Mouse (Mus musculus) embryonic facial prominence, embryonic 10.5 days (tissue): Measurements from ENCODE around the gene Polr2h. TPM values are rescaled to one million over a fixed set of nuclear protein-coding genes. Genes with fewer than 3 reads are reported as not detected.
A peak's percentile ranks its signal among the peaks of the same experiment; 100 is the strongest.

Experiments
- DNase-seq: peaks from one replicate; pipeline ENCODE4 v3.0.0-alpha.2; 2017; ENCODE audit warnings: low spot score
- H3K27ac ChIP-seq: fragments of 300-500 bp; sonication (generic); replicated peaks from 2 replicates; pipeline ENCODE4 v1.5.1; 2016; ENCODE audit warnings: mild to moderate bottlenecking
- H3K27me3 ChIP-seq: fragments of 300-500 bp; sonication (generic); replicated peaks from 2 replicates; pipeline ENCODE4 v1.6.1; 2016; ENCODE audit warnings: low read depth, mild to moderate bottlenecking; ENCODE audit not compliant: poor library complexity, severe bottlenecking
- H3K36me3 ChIP-seq: fragments of 300-500 bp; sonication (generic); replicated peaks from 2 replicates; pipeline ENCODE4 v1.6.1; 2016; ENCODE audit warnings: mild to moderate bottlenecking, moderate library complexity
- H3K4me1 ChIP-seq: fragments of 300-500 bp; sonication (generic); 2 replicates; pipeline ENCODE4 v1.6.1; 2016
- H3K4me3 ChIP-seq: fragments of 300-500 bp; sonication (generic); 2 replicates; pipeline ENCODE4 v1.5.1; 2016; ENCODE audit warnings: mild to moderate bottlenecking, moderate library complexity
- H3K9me3 ChIP-seq: fragments of 300-500 bp; sonication (generic); 2 replicates; pipeline ENCODE4 v1.6.1; 2016; ENCODE audit warnings: mild to moderate bottlenecking
- WGBS: fragments of 180-500 bp; shearing (Covaris S2); methylation state at CpG from one replicate; pipeline ENCODE4 v1.1.7; 2016; 5-methylcytosine and 5-hydroxymethylcytosine counted together
- polyA plus RNA-seq: library from polyadenylated mRNA; unstranded; fragments of >200 nt; fragmentation: Nextera tagmentation; extraction: Ambion mirVana; gene quantifications from 2 replicates; pipeline ENCODE4 v1.2.1, GENCODE M21; 2016

The Polr2h gene
- polyA plus RNA-seq, 1 experiment from 2014 or later, result 153 TPM

- Histone ChIP-seq H3K36me3 (no peaks in the 10 kb centered on the region), H3K4me3 (no peak overlapping the region), H3K4me1 (no peaks in the 10 kb centered on the region), H3K9me3 (no peaks in the 10 kb centered on the region), H3K27me3 (no peaks in the 10 kb centered on the region), H3K27ac (no peak overlapping the region)
- DNase-seq, result peak; percentile 49
- 12% methylated on average over 3 of the region's 3 CpGs for WGBS
Observed at GRCm38 (mm10) chr16:20761681-20762080, 44.2 kb downstream of the Polr2h start.

- H3K4me3 ChIP-seq, result no peak overlapping the region
Observed at GRCm38 (mm10) chr16:20765244-20765643, 47.8 kb downstream of the Polr2h start.

More at GRCm38 (mm10) chr16:20765244-20765643, 47.8 kb downstream of the Polr2h start:
- no peaks in the 10 kb centered on the region for H3K4me1 ChIP-seq
- peak; percentile 66 for DNase-seq
- no peak overlapping the region for H3K27ac ChIP-seq
- H3K27me3 ChIP-seq, result no peaks in the 10 kb centered on the region
- no peaks in the 10 kb centered on the region for H3K9me3 ChIP-seq
- WGBS, result 46% methylated on average over 9 of the region's 9 CpGs
- no peaks in the 10 kb centered on the region for H3K36me3 ChIP-seq

Other genes starting within 250 kb of the Polr2h start
- gene Eif2b5, start 218.8 kb upstream of the Polr2h start, polyA plus RNA-seq, result 157 and 169 TPM in 2 replicates
- 33.0 and 35.1 TPM in 2 replicates for gene Dvl3, start 200.7 kb upstream of the Polr2h start, polyA plus RNA-seq
- gene Ap2m1, start 182.2 kb upstream of the Polr2h start, polyA plus RNA-seq, result 604 and 650 TPM in 2 replicates
- gene Abcf3, start 169.1 kb upstream of the Polr2h start, polyA plus RNA-seq, result 57.2 and 59.6 TPM in 2 replicates
- 2.0 and 3.0 TPM in 2 replicates for gene Vwa5b2, start 128.2 kb upstream of the Polr2h start, polyA plus RNA-seq
- gene Eef1akmt4, start 106.1 kb upstream of the Polr2h start, polyA plus RNA-seq, result 45.0 and 45.8 TPM in 2 replicates
- 0.49 TPM in 1 of 2 replicates, not detected in the other for gene Gm49333, start 106.1 kb upstream of the Polr2h start, polyA plus RNA-seq
- gene Alg3, start 105.9 kb upstream of the Polr2h start, polyA plus RNA-seq, result 53.9 and 59.2 TPM in 2 replicates
- gene Camk2n2, start 96.4 kb upstream of the Polr2h start, polyA plus RNA-seq, result 1.4 TPM in 2 replicates
- 3.3 and 4.1 TPM in 2 replicates for gene Ece2, start 87.8 kb upstream of the Polr2h start, polyA plus RNA-seq
- 520 and 530 TPM in 2 replicates for gene Psmd2, start 66.0 kb upstream of the Polr2h start, polyA plus RNA-seq
- gene Eif4g1, start 49.4 kb upstream of the Polr2h start, polyA plus RNA-seq, result 251 and 260 TPM in 2 replicates
- 2.9 and 4.8 TPM in 2 replicates for gene Fam131a, start 24.4 kb upstream of the Polr2h start, polyA plus RNA-seq
- gene Clcn2, start 81 bp downstream of the Polr2h start, polyA plus RNA-seq, result 13.9 and 15.9 TPM in 2 replicates
- 1.3 and 1.4 TPM in 2 replicates for gene Chrd, start 15.5 kb downstream of the Polr2h start, polyA plus RNA-seq
- gene Thpo, start 16.8 kb downstream of the Polr2h start, polyA plus RNA-seq, result 0.44 and 0.72 TPM in 2 replicates